Mouse (Mus musculus): ENCODE data around the gene Itpr2. TPM values are rescaled to one million over a fixed set of nuclear protein-coding genes. Genes with fewer than 3 reads are reported as not detected.

Itpr2 gene
- polyA plus RNA-seq, 1 experiment from 2014 or later, result 6.2 TPM

- no peaks in the 10 kb centered on the region for H3K9me3 ChIP-seq (ENCODE audit: control insufficient read depth, low read length)
- no peak overlapping the region for H3K27ac ChIP-seq
- no peaks in the 10 kb centered on the region for H3K36me3 ChIP-seq (replicated peaks; ENCODE audit: control insufficient read depth, insufficient read depth)
- H3K9ac ChIP-seq, result no peak overlapping the region
- no peak overlapping the region for H3K4me2 ChIP-seq (replicated peaks)
- H3K27me3 ChIP-seq (ENCODE audit: control insufficient read depth, insufficient read depth, low read length), result no peaks in the 10 kb centered on the region
- H3K4me3 ChIP-seq (replicated peaks; ENCODE audit: low read length), result no peak overlapping the region
- 87% methylated on average over 3 of the region's 3 CpGs for WGBS
- H3K4me1 ChIP-seq (replicated peaks; ENCODE audit: control insufficient read depth, insufficient read depth, low read length), result peaks cover 9% of the 10 kb centered on the region; the same call in 1 of the 2 replicates
- ATAC-seq (ENCODE audit: low FRiP score) (no peak), DNase-seq (ENCODE audit: low spot score) (no peak)
Observed at GRCm38 (mm10) chr6:146305995-146306394, 196.0 kb downstream of the Itpr2 start.

DNA sequence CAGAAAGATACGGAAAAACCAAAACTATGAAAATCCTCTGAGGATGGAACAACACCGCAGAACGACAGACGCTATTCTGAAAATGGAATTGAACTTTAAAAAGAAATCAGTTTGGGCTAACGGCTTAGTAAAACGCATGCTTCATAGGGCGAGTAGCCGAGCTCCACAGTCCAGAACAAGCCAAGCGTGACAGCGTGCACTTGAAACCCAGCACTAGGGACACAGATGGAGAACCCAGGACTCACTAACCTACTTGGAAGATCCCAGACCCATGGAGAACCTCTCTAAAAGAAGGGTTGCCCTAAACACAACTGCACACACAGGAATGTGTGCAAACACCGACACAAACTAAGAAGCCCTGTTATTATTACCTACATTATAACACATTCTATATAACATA lies 197.9 kb downstream of the Itpr2 start:
- no peaks in the 10 kb centered on the region for H3K9me3 ChIP-seq (ENCODE audit: control insufficient read depth, low read length)
- H3K4me2 ChIP-seq (replicated peaks), result no peak overlapping the region
- no peaks in the 10 kb centered on the region for H3K36me3 ChIP-seq (replicated peaks; ENCODE audit: control insufficient read depth, insufficient read depth)
- H3K9ac ChIP-seq, result no peak overlapping the region
- peaks cover 9% of the 10 kb centered on the region; the same call in 1 of the 2 replicates for H3K4me1 ChIP-seq (replicated peaks; ENCODE audit: control insufficient read depth, insufficient read depth, low read length)
- H3K4me3 ChIP-seq (replicated peaks; ENCODE audit: low read length), result no peak overlapping the region
- H3K27me3 ChIP-seq (ENCODE audit: control insufficient read depth, insufficient read depth, low read length), result no peaks in the 10 kb centered on the region
- ATAC-seq (ENCODE audit: low FRiP score), result no peak
- WGBS, result 78% methylated on average over 11 of the region's 11 CpGs
- no peak overlapping the region for H3K27ac ChIP-seq
- DNase-seq (ENCODE audit: low spot score), result no peak

- no peaks in the 10 kb centered on the region for H3K36me3 ChIP-seq (replicated peaks; ENCODE audit: control insufficient read depth, insufficient read depth)
- H3K27me3 ChIP-seq (ENCODE audit: control insufficient read depth, insufficient read depth, low read length), result no peaks in the 10 kb centered on the region
- DNase-seq (ENCODE audit: low spot score) (no peak), ATAC-seq (ENCODE audit: low FRiP score) (peak; percentile 24; the same call in 1 of the 2 replicates)
- H3K9me3 ChIP-seq (ENCODE audit: control insufficient read depth, low read length), result no peaks in the 10 kb centered on the region
- H3K9ac ChIP-seq, result no peak overlapping the region
- no peak overlapping the region for H3K4me3 ChIP-seq (replicated peaks; ENCODE audit: low read length)
- no peak overlapping the region for H3K27ac ChIP-seq
- H3K4me1 ChIP-seq (replicated peaks; ENCODE audit: control insufficient read depth, insufficient read depth, low read length), result peaks cover 9% of the 10 kb centered on the region; the same call in 1 of the 2 replicates
- 70% methylated on average over 2 of the region's 2 CpGs for WGBS
- no peak overlapping the region for H3K4me2 ChIP-seq (replicated peaks)
Observed at GRCm38 (mm10) chr6:146303336-146303735, 198.7 kb downstream of the Itpr2 start.

DNA sequence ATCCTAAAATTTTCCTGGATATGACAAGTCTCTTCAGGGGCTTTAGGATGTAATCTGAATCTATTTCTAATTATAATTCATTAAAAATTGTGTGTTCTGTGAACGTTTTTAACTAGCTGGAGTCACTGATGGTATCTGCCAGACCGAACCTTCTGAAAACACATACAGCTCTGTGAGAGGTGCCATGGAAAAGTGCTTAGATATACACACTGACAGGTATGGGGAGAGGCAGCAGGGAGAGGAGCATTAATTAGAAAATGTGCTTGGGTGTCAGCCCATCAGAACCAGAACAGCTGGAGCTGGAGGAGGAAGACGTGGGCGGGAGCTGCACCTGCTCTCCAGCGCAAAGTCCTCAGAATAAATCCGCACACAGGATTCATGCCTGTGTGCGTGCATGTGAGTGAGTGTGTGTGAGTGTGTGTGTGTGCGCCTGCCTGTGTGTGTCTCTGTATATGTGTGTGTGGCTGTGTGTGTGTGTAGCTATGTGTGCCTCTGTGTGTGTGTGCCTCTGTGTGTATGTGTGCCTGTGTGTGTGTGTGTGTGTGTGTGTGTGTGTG lies 199.4 kb downstream of the Itpr2 start:
- 68% methylated on average over 8 of the region's 8 CpGs for WGBS
- 0 out of 2 replicates have a peak, but pooled peaks have one; percentile 37 for ATAC-seq (ENCODE audit: low FRiP score)
- H3K4me3 ChIP-seq (replicated peaks; ENCODE audit: low read length), result no peak overlapping the region

DNA sequence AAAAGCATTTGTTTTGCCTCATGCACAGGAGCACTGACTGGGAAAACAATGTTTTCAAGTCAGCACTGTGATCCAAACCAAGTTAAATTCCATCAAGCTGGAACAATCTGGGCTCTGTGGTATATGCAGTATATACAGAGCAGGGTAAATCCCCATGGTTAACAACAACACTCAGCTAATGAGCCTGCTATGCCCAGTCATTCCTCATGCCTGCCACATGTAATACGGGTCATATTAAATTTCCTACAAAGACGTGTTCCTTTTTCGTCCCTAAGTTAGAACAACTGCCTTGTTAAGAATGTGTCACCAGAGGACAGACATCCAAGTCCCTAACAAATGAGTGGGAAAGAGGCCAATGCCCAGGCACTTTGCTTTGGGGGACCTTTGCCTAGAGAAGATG lies 199.9 kb downstream of the Itpr2 start:
- 0 out of 2 replicates have a peak overlapping the region, but pooled peaks have one; percentile 32 for H3K27ac ChIP-seq
- ATAC-seq (ENCODE audit: low FRiP score) (no peak), DNase-seq (ENCODE audit: low spot score) (no peak)
- H3K4me2 ChIP-seq (replicated peaks), result no peak overlapping the region
- 45% methylated on average over 3 of the region's 3 CpGs for WGBS
- no peaks in the 10 kb centered on the region for H3K9me3 ChIP-seq (ENCODE audit: control insufficient read depth, low read length)
- H3K36me3 ChIP-seq (replicated peaks; ENCODE audit: control insufficient read depth, insufficient read depth), result no peaks in the 10 kb centered on the region
- no peak overlapping the region for H3K4me3 ChIP-seq (replicated peaks; ENCODE audit: low read length)
- H3K4me1 ChIP-seq (replicated peaks; ENCODE audit: control insufficient read depth, insufficient read depth, low read length), result peaks cover 9% of the 10 kb centered on the region; the same call in 1 of the 2 replicates
- no peaks in the 10 kb centered on the region for H3K27me3 ChIP-seq (ENCODE audit: control insufficient read depth, insufficient read depth, low read length)
- H3K9ac ChIP-seq, result no peak overlapping the region

More for the DNA sequence above, 199.4 kb downstream of the Itpr2 start:
- H3K27me3 ChIP-seq (ENCODE audit: control insufficient read depth, insufficient read depth, low read length), result no peaks in the 10 kb centered on the region
- H3K4me2 ChIP-seq (replicated peaks), result no peak overlapping the region
- DNase-seq (ENCODE audit: low spot score), result no peak
- 0 out of 2 replicates have a peak overlapping the region, but pooled peaks have one; percentile 32 for H3K27ac ChIP-seq
- peaks cover 9% of the 10 kb centered on the region; the same call in 1 of the 2 replicates for H3K4me1 ChIP-seq (replicated peaks; ENCODE audit: control insufficient read depth, insufficient read depth, low read length)
- no peaks in the 10 kb centered on the region for H3K36me3 ChIP-seq (replicated peaks; ENCODE audit: control insufficient read depth, insufficient read depth)
- no peak overlapping the region for H3K9ac ChIP-seq
- no peaks in the 10 kb centered on the region for H3K9me3 ChIP-seq (ENCODE audit: control insufficient read depth, low read length)

GRCm38 (mm10) chr6:146300961-146301360 lies 201.1 kb downstream of the Itpr2 start:
- H3K4me2 ChIP-seq (replicated peaks), result no peak overlapping the region
- no peaks in the 10 kb centered on the region for H3K9me3 ChIP-seq (ENCODE audit: control insufficient read depth, low read length)
- no peak for DNase-seq (ENCODE audit: low spot score)
- peaks cover 9% of the 10 kb centered on the region; the same call in 1 of the 2 replicates for H3K4me1 ChIP-seq (replicated peaks; ENCODE audit: control insufficient read depth, insufficient read depth, low read length)
- no peaks in the 10 kb centered on the region for H3K36me3 ChIP-seq (replicated peaks; ENCODE audit: control insufficient read depth, insufficient read depth)
- ATAC-seq (ENCODE audit: low FRiP score), result no peak
- H3K4me3 ChIP-seq (replicated peaks; ENCODE audit: low read length), result no peak overlapping the region
- no peak overlapping the region for H3K27ac ChIP-seq
- no peak overlapping the region for H3K9ac ChIP-seq
- H3K27me3 ChIP-seq (ENCODE audit: control insufficient read depth, insufficient read depth, low read length), result no peaks in the 10 kb centered on the region

- Histone ChIP-seq H3K4me3 (replicated peaks; ENCODE audit: low read length) (no peak overlapping the region), H3K27me3 (ENCODE audit: control insufficient read depth, insufficient read depth, low read length) (no peaks in the 10 kb centered on the region), H3K9me3 (ENCODE audit: control insufficient read depth, low read length) (no peaks in the 10 kb centered on the region), H3K4me1 (replicated peaks; ENCODE audit: control insufficient read depth, insufficient read depth, low read length) (peaks cover 9% of the 10 kb centered on the region; the same call in 1 of the 2 replicates), H3K27ac (no peak overlapping the region), H3K4me2 (replicated peaks) (no peak overlapping the region), H3K9ac (no peak overlapping the region), H3K36me3 (replicated peaks; ENCODE audit: control insufficient read depth, insufficient read depth) (no peaks in the 10 kb centered on the region)
- no peak for DNase-seq (ENCODE audit: low spot score)
- ATAC-seq (ENCODE audit: low FRiP score), result no peak
Observed at GRCm38 (mm10) chr6:146298712-146299111, 203.3 kb downstream of the Itpr2 start.

DNA sequence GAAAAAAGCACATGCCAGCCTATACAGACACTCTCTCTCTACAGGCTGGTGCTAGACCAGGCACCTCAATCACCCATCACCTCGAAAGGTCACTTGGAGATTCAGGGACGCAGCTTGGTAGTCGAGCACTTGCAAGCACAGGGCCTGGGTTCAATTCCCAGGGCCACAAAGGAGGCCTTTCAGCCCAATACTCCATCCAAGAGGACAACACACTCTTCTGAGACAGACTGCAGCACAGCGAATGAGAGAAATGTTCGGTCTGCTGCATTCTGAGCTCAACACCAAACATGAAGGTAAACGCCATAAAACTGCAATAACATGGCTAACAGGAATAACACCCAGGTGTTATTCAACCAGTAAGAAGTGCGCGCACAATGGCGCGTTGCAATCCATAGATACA lies 211.0 kb downstream of the Itpr2 start:
- Histone ChIP-seq H3K9ac (no peak overlapping the region), H3K9me3 (ENCODE audit: control insufficient read depth, low read length) (0 out of 2 replicates have a peak, but pooled peaks cover 4% of the 10 kb centered on the region), H3K27me3 (ENCODE audit: control insufficient read depth, insufficient read depth, low read length) (no peaks in the 10 kb centered on the region), H3K36me3 (replicated peaks; ENCODE audit: control insufficient read depth, insufficient read depth) (no peaks in the 10 kb centered on the region), H3K4me1 (replicated peaks; ENCODE audit: control insufficient read depth, insufficient read depth, low read length) (no peaks in the 10 kb centered on the region), H3K4me3 (replicated peaks; ENCODE audit: low read length) (no peak overlapping the region), H3K4me2 (replicated peaks) (no peak overlapping the region), H3K27ac (no peak overlapping the region)
- 93% methylated on average over 10 of the region's 10 CpGs for WGBS
- ATAC-seq (ENCODE audit: low FRiP score), result no peak
- no peak for DNase-seq (ENCODE audit: low spot score)

GRCm38 (mm10) chr6:146289801-146290200 lies 212.2 kb downstream of the Itpr2 start:
- Histone ChIP-seq H3K4me1 (replicated peaks; ENCODE audit: control insufficient read depth, insufficient read depth, low read length) (no peaks in the 10 kb centered on the region), H3K9me3 (ENCODE audit: control insufficient read depth, low read length) (0 out of 2 replicates have a peak, but pooled peaks cover 4% of the 10 kb centered on the region), H3K27me3 (ENCODE audit: control insufficient read depth, insufficient read depth, low read length) (no peaks in the 10 kb centered on the region), H3K4me3 (replicated peaks; ENCODE audit: low read length) (no peak overlapping the region), H3K36me3 (replicated peaks; ENCODE audit: control insufficient read depth, insufficient read depth) (no peaks in the 10 kb centered on the region), H3K4me2 (replicated peaks) (no peak overlapping the region), H3K27ac (no peak overlapping the region), H3K9ac (no peak overlapping the region)
- ATAC-seq (ENCODE audit: low FRiP score), result no peak
- DNase-seq (ENCODE audit: low spot score), result no peak
- 36% methylated on average over 10 of the region's 10 CpGs for WGBS

Data from hindbrain, embryonic 14.5 days (tissue).